Mouse (Mus musculus) CH12.LX (cell line): ENCODE measurements around the gene Rbfox1.

Experiments used
- CHD1 ChIP-seq: IDR thresholded peaks from 2 replicates; pipeline ENCODE4 v1.6.1; 2012; ENCODE audit warnings: low read depth, low read length, improper control_type of control experiment, inconsistent platforms
- CTCF ChIP-seq, 2 experiments: IDR thresholded peaks in 1 of 2; conservative IDR thresholded peaks in 1 of 2; 2 replicates each; pipeline ENCODE4 v1.5.1; 2011 to 2012; ENCODE audit warnings: low read depth in 2 of 2, low read length in 2 of 2, improper control_type of control experiment in 1 of 2, inconsistent platforms in 1 of 2, mild to moderate bottlenecking in 1 of 2, moderate library complexity in 1 of 2
- E2F4 ChIP-seq: IDR thresholded peaks from 2 replicates; pipeline ENCODE4 v1.6.1; 2011; ENCODE audit warnings: low read depth, low read length, improper control_type of control experiment; ENCODE audit not compliant: insufficient replicate concordance
- GABPA ChIP-seq: IDR thresholded peaks from 2 replicates; pipeline ENCODE4 v1.6.1; 2012; ENCODE audit warnings: low read depth, low read length, improper control_type of control experiment, inconsistent platforms; ENCODE audit not compliant: insufficient replicate concordance
- JUN ChIP-seq: IDR thresholded peaks from 2 replicates; pipeline ENCODE4 v1.6.1; 2011; ENCODE audit warnings: low read depth, mild to moderate bottlenecking, low read length, improper control_type of control experiment, moderate library complexity; ENCODE audit not compliant: insufficient read depth
- KAT2A ChIP-seq: IDR thresholded peaks from 2 replicates; pipeline ENCODE4 v1.6.1; 2012; ENCODE audit warnings: low read length, improper control_type of control experiment, inconsistent platforms; ENCODE audit not compliant: insufficient replicate concordance
- MAZ ChIP-seq: IDR thresholded peaks from 2 replicates; pipeline ENCODE4 v1.6.1; 2012; ENCODE audit warnings: low read depth, mild to moderate bottlenecking, inconsistent platforms, low read length, improper control_type of control experiment, moderate library complexity
- POLR2A ChIP-seq: IDR thresholded peaks from 2 replicates; pipeline ENCODE4 v1.6.1; 2011; ENCODE audit warnings: low read depth, mild to moderate bottlenecking, improper control_type of control experiment, low read length
- RCOR1 ChIP-seq: conservative IDR thresholded peaks from 2 replicates; pipeline ENCODE4 v1.6.1; 2012; ENCODE audit warnings: low read depth, mild to moderate bottlenecking, inconsistent platforms, low read length, improper control_type of control experiment
- TBP ChIP-seq: conservative IDR thresholded peaks from 2 replicates; pipeline ENCODE4 v1.6.1; 2011; ENCODE audit warnings: low read depth, low read length, improper control_type of control experiment
- UBTF ChIP-seq: IDR thresholded peaks from 2 replicates; pipeline ENCODE4 v1.6.1; 2012; ENCODE audit warnings: low read depth, mild to moderate bottlenecking, inconsistent platforms, low read length, improper control_type of control experiment, moderate library complexity
- ZC3H11A ChIP-seq: IDR thresholded peaks from 2 replicates; pipeline ENCODE4 v1.6.1; 2012; ENCODE audit warnings: low read depth, mild to moderate bottlenecking, inconsistent platforms, low read length, improper control_type of control experiment
- ZNF384 ChIP-seq: IDR thresholded peaks from 2 replicates; pipeline ENCODE4 v1.6.1; 2012; ENCODE audit warnings: low read depth, low read length, improper control_type of control experiment, inconsistent platforms

DNA sequence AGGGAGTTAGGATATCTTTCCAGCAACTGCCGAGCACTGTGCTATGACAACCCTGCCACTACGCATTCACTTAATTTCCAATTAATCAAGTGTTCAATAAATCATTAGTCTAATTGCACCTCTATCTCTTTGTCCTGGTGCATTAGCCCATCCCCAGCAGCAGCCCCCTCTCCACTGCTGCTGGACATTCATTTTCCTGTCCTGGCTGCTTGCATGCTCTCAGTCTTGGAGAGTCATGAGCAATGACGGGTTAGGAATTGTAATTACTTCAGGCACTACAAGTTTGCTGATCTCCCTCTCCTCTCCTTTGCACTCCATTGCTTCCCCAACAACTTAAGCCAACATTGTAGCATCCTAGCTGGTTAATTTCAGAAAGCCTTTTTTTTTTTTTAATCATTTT is 646.3 kb downstream of the Rbfox1 start:
- TF ChIP-seq CHD1, result no peak
- TF ChIP-seq CTCF (conservative IDR thresholded peaks at IDR 0.05 in 1 of 2, IDR thresholded peaks at IDR 0.05 in 1 of 2; ENCODE audit: low read depth in 2 of 2, low read length in 2 of 2), result no peak
- TF ChIP-seq MAZ, result no peak
- no peak for TF ChIP-seq UBTF
- TF ChIP-seq ZC3H11A, result no peak
- TF ChIP-seq GABPA, result no peak
- TF ChIP-seq POLR2A, result no peak
- TF ChIP-seq RCOR1, result no peak
- no peak for TF ChIP-seq KAT2A
- no peak for TF ChIP-seq ZNF384
- no peak for TF ChIP-seq E2F4
- TF ChIP-seq TBP, result no peak
- no peak for TF ChIP-seq JUN
